Mouse (Mus musculus): Measurements from ENCODE around the gene Gas2l2.

DNA sequence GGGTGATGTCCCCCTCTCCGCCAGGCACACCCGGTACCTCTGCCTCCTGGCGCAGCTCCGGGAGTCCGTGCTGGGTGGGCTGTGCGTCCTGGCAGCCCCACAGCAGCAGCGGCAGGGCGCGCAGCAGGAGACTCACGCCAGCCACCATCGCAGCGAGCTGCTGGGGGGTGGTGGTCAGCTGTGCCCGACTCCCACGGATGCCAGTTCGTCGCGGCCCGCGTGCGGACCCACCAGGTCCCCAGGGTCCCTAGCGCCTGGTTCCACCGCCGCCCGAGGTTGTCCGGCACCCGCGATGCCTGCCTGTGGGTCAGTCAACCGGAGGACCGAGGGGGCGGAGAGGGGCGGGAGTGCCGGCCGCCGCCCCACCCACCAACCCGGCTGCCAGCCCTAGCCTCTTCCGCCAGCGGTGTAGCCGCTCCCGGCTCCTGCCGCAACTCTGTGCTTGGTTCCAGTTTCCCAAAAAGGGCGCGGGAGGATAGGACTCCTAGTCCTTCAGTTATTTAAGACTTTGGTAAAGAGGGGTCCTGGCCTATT is 33.5 kb upstream of the Gas2l2 start, which contains the start of gene Mmp28:
- TF ChIP-seq EP300 (IDR thresholded peaks at IDR 0.05; ENCODE audit: low read depth) (no peak), CTCF (IDR thresholded peaks at IDR 0.05; ENCODE audit: low read depth) (no peak)
